Mouse (Mus musculus) cerebellum, adult 2 months (tissue): Measurements from ENCODE around the gene 5330417H12Rik. TPM values are rescaled to one million over a fixed set of nuclear protein-coding genes. Genes with fewer than 3 reads are reported as not detected.

ENCODE experiments used
- DNase-seq, 2 experiments: peaks; one replicate each; pipeline ENCODE4 v3.0.0; 2021
- H3K27ac ChIP-seq: fragments of 200-500 bp; 2 replicates; pipeline ENCODE4 v1.5.1; 2012; ENCODE audit warnings: low read length, control low read depth, inconsistent platforms; ENCODE audit not compliant: insufficient read depth
- H3K27me3 ChIP-seq: fragments of 200-500 bp; 2 replicates; pipeline ENCODE4 v1.6.1; 2012; ENCODE audit warnings: inconsistent platforms, mild to moderate bottlenecking, low read length, moderate library complexity; ENCODE audit not compliant: control insufficient read depth, insufficient read depth
- H3K4me1 ChIP-seq: fragments of 200-500 bp; 2 replicates; pipeline ENCODE4 v1.6.1; 2011; ENCODE audit warnings: low read length; ENCODE audit not compliant: control insufficient read depth, insufficient read depth
- H3K4me3 ChIP-seq: fragments of 200-500 bp; replicated peaks from 2 replicates; pipeline ENCODE3; 2011; ENCODE audit warnings: mild to moderate bottlenecking, low read depth, low read length, control low read depth; ENCODE audit not compliant: insufficient read depth
- CTCF ChIP-seq: fragments of 200-500 bp; IDR thresholded peaks from 2 replicates; pipeline ENCODE4 v1.5.1; 2011; ENCODE audit warnings: low read depth, mild to moderate bottlenecking, control low read depth, low read length, moderate library complexity, borderline replicate concordance; ENCODE audit not compliant: insufficient read depth
- POLR2A ChIP-seq: fragments of 200-500 bp; IDR thresholded peaks from 2 replicates; pipeline ENCODE4 v1.6.1; 2011; ENCODE audit warnings: low read length, control low read depth, borderline replicate concordance; ENCODE audit not compliant: insufficient read depth
- WGBS: fragments of 180-500 bp; shearing (Covaris S2); methylation state at CpG from one replicate; pipeline ENCODE4 v1.1.7; 2018; 5-methylcytosine and 5-hydroxymethylcytosine counted together
- polyA plus RNA-seq: library from polyadenylated mRNA; depleted of rRNA; stranded (reverse); fragments of >200 nt; gene quantifications from 2 replicates; pipeline ENCODE4 v1.2.3, GENCODE M21; 2012; rRNA removed

5330417H12Rik gene
- polyA plus RNA-seq: not detected in 2 replicates

DNA sequence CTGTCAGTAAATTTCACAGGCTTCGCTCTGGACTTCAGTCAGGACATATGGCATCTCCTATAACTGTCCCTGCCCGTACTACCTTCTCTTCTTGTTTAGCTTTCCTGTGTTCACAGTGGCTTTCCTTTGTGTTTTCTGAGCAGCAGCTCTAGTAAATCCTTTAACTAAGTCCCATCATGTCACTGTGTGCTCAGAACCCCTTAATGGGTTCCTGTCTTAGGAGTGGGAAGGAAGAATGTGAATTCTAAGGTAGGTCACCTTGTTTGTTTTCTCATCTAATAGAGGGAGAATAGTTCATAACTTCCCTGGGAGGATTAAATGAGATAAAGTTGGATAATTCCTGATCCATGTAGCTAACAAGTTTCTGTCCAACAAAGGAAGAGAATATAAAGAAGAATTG lies at the start of gene 5330417H12Rik:
Gene 5330417H12Rik, minus strand, starts transcription at position 101 of the 400 bp plus-strand sequence.
- no peaks in the 10 kb centered on the region for H3K27me3 ChIP-seq
- no peak for TF ChIP-seq CTCF
- TF ChIP-seq POLR2A: no peak
- no peak within 1 kb of the TSS for H3K27ac ChIP-seq
- no peaks in the 10 kb centered on the region for H3K4me1 ChIP-seq
- no peak within 1 kb of the TSS for H3K4me3 ChIP-seq
- 26% methylated on average over 2 of the region's 2 CpGs for WGBS
- no peak for DNase-seq

DNA sequence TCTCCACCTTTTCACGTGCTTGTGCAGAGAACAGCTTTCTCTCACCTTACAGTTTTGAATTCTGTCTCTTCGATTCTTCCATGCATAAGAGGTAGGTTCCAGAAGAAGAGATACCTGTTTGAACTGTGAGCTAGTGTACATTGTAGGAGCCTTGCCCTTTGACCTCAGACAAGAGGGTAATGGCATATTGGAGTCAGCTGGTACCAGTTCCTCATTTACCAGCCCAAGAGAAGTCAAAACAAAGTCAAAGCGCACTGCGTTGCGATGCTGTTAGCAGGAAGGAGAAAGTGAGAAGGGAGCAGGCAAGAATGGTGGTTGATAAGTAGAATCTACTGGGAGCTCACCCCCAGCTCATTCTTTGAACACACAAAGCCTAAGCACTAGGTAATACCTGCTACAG lies 43.6 kb upstream of the 5330417H12Rik start:
- DNase-seq: no peak
- WGBS: 93% methylated on average over 5 of the region's 5 CpGs
- TF ChIP-seq CTCF: no peak
- no peak for TF ChIP-seq POLR2A
- H3K27ac ChIP-seq: no peak overlapping the region
- H3K4me3 ChIP-seq: no peak overlapping the region
- H3K4me1 ChIP-seq: no peaks in the 10 kb centered on the region; the same call in 1 of the 2 replicates
- H3K27me3 ChIP-seq: no peaks in the 10 kb centered on the region

DNA sequence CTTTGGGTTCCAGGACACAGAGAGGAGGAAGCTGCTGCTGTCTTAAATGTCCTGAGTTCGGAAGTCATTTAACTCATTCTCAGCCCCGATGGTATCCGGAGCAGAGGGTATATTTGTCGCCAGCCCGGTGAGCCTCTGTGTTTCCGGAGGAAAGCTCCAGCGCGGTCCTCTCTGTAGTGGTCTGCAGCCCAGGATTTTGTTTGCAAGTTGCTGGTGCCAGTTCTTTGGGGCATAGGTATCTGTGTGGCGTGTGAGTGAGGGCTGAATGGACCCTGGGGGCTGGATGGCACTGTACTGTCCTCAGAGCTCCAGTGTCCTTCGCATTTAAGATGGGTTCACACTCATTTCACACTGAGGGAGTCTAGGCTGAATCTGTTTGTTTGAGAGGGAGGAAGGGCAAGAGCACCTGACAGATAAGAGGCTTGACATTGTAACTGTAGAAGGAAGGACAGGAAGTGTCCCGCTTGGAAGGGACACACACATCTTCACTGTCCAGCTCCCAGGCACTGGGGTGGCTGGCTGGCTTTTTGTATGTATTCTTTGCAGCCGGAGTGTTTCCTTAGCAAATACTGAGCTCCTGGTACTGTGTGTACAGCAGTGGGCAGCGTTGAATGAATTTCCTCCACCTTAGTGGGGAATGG lies 41.4 kb upstream of the 5330417H12Rik start:
- TF ChIP-seq POLR2A (no peak), CTCF (no peak)
- peak overlapping the region; percentile 26 for H3K4me3 ChIP-seq
- 41% methylated on average over 13 of the region's 13 CpGs for WGBS
- no peaks in the 10 kb centered on the region for H3K27me3 ChIP-seq
- no peaks in the 10 kb centered on the region; the same call in 1 of the 2 replicates for H3K4me1 ChIP-seq
- H3K27ac ChIP-seq: no peak overlapping the region; the same call in 1 of the 2 replicates
- no peak for DNase-seq

DNA sequence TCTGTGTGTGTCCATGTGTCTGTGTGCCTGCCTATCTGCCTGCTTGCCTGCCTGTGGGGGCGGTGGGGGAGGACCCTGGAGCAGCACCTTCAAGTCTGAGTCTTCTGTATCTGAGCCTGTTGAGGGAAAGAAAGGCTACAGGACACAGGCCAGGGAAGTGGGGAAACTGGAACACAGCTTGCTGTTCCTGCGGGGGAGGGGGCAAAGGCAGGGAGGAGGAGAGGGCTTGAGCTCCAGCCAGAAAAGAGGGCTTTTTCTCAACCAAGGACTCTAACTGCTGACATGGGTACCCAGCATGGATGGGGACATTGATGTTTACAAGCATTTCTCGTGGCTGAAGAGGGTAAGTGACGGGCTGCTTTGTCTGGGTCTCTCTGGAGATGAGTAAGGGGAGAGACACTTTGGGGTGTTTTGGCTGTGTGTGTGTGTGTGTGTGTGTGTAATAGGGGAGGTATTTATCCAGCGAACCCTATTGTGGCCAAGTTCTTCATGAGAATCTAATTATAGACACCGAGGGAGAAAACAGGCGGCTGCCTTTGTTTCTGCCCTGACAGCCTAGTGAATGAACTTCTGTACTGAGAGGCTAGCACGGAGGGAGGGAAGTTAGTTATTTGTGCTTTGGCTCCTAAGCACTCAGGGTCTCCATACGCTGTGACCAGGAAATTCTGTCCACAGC lies 40.8 kb upstream of the 5330417H12Rik start:
- TF ChIP-seq POLR2A: no peak
- TF ChIP-seq CTCF: no peak
- Histone ChIP-seq H3K27ac (peak overlapping the region; percentile 15; the same call in 1 of the 2 replicates), H3K4me1 (no peaks in the 10 kb centered on the region; the same call in 1 of the 2 replicates), H3K4me3 (peak overlapping the region; percentile 26), H3K27me3 (no peaks in the 10 kb centered on the region)
- DNase-seq: peak in 1 of 2 experiments; percentile 22
- WGBS: 16% methylated on average over 9 of the region's 9 CpGs

DNA sequence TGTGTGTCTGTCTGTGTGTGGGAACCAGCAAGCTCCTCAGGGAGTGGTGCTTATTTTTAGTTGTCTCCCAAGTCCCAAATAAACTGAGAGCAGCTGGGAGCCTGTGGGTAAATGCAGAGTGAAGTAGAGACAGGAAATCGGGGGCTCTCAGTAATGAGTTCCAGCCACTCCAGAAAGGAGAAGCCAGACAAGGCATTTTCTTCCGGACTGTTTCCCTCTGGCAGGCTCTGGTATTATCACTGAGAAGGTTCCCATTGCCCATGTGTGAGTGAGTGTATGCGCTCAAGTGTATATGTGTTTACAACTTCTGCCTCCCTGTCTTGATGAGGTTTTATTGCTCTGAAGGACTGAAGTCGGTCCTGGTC lies 40.2 kb upstream of the 5330417H12Rik start:
- no peak for DNase-seq
- 30% methylated on average over 4 of the region's 4 CpGs for WGBS
- no peak overlapping the region for H3K4me3 ChIP-seq
- no peaks in the 10 kb centered on the region for H3K27me3 ChIP-seq
- no peaks in the 10 kb centered on the region; the same call in 1 of the 2 replicates for H3K4me1 ChIP-seq
- TF ChIP-seq POLR2A (no peak), CTCF (no peak)
- no peak overlapping the region; the same call in 1 of the 2 replicates for H3K27ac ChIP-seq

DNA sequence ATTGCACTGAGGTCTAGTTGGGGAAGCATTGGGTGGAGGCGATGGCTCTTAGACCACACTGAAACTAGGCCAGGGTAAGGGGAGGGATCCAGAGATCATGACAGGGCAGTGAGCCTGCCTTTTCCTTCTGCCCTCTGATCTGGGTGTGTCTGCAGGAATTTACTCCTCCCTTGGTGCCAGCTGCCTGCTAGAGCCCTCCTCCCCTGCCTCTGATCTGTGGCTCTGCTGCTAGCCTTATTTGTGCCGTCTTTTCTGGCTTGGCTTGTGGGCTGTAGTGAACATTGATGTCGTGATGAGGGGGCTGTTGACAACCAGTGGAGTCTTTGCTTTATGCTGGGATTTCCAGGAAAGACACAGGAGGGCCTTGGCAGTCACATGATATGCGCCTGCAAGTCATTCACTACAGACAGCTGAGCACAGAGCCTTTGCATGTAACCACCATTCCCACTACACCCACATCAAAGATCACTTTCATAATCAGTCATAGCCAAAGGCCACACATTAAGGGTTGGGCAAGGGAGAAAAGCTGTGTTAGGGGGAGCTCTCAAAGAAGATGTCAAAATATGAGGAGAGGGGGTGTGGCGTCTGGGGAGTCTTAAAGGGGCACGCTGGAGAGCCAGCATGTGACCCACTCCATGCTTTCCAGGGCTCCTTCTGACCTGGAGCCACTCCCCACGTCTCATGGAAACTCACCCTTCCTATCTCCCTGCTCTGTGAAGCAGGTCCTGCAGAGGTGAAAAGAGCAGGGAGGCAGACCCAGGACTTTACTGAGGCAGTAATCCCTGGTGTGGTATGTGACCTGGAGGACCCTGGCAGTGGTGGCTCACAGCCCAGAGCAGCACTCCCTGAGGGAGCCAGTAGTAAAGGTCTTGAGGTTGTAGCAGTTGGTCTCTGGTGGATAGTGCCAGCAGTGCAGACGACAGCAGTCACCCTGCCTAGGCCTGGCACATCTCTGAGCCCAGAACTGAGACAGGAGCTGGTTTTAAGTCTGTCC lies 39.4 kb upstream of the 5330417H12Rik start:
- no peak for TF ChIP-seq CTCF
- TF ChIP-seq POLR2A: no peak
- Histone ChIP-seq H3K4me3 (no peak overlapping the region), H3K27me3 (no peaks in the 10 kb centered on the region), H3K27ac (no peak overlapping the region; the same call in 1 of the 2 replicates), H3K4me1 (no peaks in the 10 kb centered on the region; the same call in 1 of the 2 replicates)
- WGBS: 37% methylated on average over 8 of the region's 8 CpGs
- DNase-seq: no peak

DNA sequence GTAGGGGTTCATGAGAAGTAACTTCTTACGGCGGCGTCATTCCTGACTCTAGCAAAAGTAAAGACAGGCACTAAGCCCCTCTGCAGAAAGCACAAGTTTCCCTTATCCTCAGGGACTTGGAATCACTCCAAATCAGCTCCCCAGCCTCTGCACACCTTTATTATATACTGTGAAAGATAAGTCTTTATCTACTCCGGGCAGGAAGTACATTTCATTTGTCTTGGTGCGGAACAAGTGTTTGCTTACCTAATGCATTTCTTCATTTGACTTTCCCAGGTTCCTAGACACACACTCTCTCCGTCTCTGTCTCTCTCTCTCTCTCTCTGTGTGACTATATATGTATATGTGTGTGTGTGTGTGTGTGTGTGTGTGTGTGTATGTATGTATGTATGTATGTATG lies 38.7 kb upstream of the 5330417H12Rik start:
- H3K27me3 ChIP-seq: no peaks in the 10 kb centered on the region
- H3K4me3 ChIP-seq: no peak overlapping the region
- 90% methylated on average over 6 of the region's 6 CpGs for WGBS
- TF ChIP-seq CTCF (no peak), POLR2A (no peak)
- H3K4me1 ChIP-seq: no peaks in the 10 kb centered on the region; the same call in 1 of the 2 replicates
- H3K27ac ChIP-seq: no peak overlapping the region
- DNase-seq: no peak
